Mouse (Mus musculus): ENCODE data around the gene Ier2. TPM values are rescaled to one million over a fixed set of nuclear protein-coding genes. Genes with fewer than 3 reads are reported as not detected.

Gene Ier2
- 80.6 and 81.7 TPM in 2 replicates for polyA plus RNA-seq (2015; fragmentation: Nextera tagmentation; extraction: Ambion mirVana)

DNA sequence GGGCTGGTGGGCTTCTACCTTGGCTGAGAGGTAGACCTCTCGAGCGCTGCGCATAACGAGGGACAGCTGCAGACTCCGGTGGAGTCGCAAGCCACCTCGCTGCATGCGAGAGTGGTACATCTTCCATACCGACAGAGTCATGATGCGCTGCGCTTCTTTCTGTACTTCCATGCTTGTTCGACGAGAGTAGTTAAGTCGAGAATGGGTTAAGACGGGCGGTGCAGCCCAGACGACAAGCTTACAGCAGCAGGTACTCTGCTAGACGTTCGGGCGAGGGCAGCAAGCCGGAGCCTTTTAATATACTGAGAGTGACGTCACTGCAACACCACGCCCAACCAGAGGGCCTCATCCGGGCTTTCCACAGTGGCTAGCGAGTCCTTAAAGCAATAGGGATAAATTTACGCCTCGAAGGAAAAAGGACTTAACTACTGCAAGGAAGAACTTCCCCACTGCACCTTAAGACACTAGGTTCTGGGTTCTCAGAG lies at the start of gene Ier2:
Gene Ier2, minus strand, starts transcription at position 272 of the 485 bp plus-strand sequence.
- Histone ChIP-seq H3K27ac (peak within 1 kb of the TSS; percentile 96), H3K27me3 (no peaks in the 10 kb centered on the region), H3K9me3 (no peaks in the 10 kb centered on the region), H3K4me2 (peak within 1 kb of the TSS; percentile 72), H3K9ac (peak within 1 kb of the TSS; percentile 87), H3K36me3 (peaks cover 5% of the 10 kb centered on the region; the same call in 1 of the 2 replicates), H3K4me1 (peaks cover 41% of the 10 kb centered on the region), H3K4me3 (peak within 1 kb of the TSS; percentile 88)
- under 1% methylated on average over 27 of the region's 27 CpGs for WGBS
- ATAC-seq (ENCODE audit: insufficient number of reproducible peaks, low FRiP score, low TSS enrichment, low read depth): peak; percentile 82

- ATAC-seq (ENCODE audit: insufficient number of reproducible peaks, low FRiP score, low TSS enrichment, low read depth): peak; percentile 90
- peak overlapping the region; percentile 97 for H3K27ac ChIP-seq
- peaks cover 12% of the 10 kb centered on the region for H3K27me3 ChIP-seq
- peak overlapping the region; percentile 30 for H3K4me2 ChIP-seq
- H3K4me3 ChIP-seq: no peak overlapping the region
- 10% methylated on average over 11 of the region's 11 CpGs for WGBS
- H3K4me1 ChIP-seq: peaks cover 86% of the 10 kb centered on the region
- no peaks in the 10 kb centered on the region for H3K9me3 ChIP-seq
- no peak overlapping the region for H3K9ac ChIP-seq
- H3K36me3 ChIP-seq: peaks cover 42% of the 10 kb centered on the region
These were observed 49.5 kb upstream of the Ier2 start for GRCm38 (mm10) chr8:84711933-84712758.

DNA sequence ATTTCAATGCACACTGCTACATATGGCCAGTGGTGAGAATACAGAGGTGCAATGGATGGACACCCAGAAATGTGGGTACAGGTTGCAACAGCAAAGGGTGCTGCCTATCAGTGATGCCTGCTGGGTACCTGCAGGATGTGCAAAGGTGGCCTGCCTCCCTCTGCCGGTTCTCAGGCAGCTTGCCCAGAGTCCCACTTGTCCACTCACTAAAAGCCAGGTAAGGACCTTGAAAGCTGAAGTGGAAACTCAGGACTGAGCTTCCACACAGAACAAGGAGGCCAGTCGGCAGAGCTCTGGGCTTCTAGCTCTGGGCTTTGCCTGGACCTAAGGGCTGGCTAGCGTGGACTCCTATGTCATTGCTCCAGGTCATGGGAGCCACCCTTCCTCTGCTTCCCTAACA lies 48.7 kb upstream of the Ier2 start:
- no peak for ATAC-seq (ENCODE audit: insufficient number of reproducible peaks, low FRiP score, low TSS enrichment, low read depth)
- peak overlapping the region; percentile 97 for H3K27ac ChIP-seq
- H3K9me3 ChIP-seq: no peaks in the 10 kb centered on the region
- 34% methylated on average over 3 of the region's 3 CpGs for WGBS
- no peak overlapping the region for H3K4me3 ChIP-seq
- peaks cover 37% of the 10 kb centered on the region for H3K36me3 ChIP-seq
- no peak overlapping the region for H3K9ac ChIP-seq
- peaks cover 19% of the 10 kb centered on the region for H3K27me3 ChIP-seq
- H3K4me2 ChIP-seq: no peak overlapping the region
- H3K4me1 ChIP-seq: peaks cover 87% of the 10 kb centered on the region

DNA sequence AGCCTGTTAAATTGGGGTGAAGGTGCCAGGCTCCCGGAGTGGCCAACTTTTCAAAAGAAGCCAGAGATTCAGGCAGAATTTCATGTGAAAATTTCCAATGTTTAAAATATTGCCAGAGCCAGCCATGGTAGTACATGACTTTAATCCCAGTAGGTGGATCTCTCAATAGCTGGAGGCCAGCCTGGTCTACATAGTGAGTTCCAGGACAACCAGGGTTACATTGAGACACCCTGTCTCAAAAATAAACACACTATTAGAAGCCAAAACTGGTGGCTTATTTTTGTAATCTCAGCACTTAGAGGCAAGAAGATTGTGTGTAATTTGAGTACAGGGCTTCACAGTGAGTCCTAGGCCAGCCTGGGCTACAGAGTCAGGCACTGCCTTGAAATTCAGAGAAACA lies 47.3 kb upstream of the Ier2 start:
- peaks cover 88% of the 10 kb centered on the region for H3K4me1 ChIP-seq
- peak overlapping the region; percentile 22 for H3K27ac ChIP-seq
- 86% methylated on average over 1 of the region's 1 CpGs for WGBS
- H3K36me3 ChIP-seq: peaks cover 29% of the 10 kb centered on the region
- peaks cover 19% of the 10 kb centered on the region for H3K27me3 ChIP-seq
- H3K9ac ChIP-seq: no peak overlapping the region
- ATAC-seq (ENCODE audit: insufficient number of reproducible peaks, low FRiP score, low TSS enrichment, low read depth): no peak
- no peak overlapping the region for H3K4me3 ChIP-seq
- H3K4me2 ChIP-seq: no peak overlapping the region
- no peaks in the 10 kb centered on the region for H3K9me3 ChIP-seq

DNA sequence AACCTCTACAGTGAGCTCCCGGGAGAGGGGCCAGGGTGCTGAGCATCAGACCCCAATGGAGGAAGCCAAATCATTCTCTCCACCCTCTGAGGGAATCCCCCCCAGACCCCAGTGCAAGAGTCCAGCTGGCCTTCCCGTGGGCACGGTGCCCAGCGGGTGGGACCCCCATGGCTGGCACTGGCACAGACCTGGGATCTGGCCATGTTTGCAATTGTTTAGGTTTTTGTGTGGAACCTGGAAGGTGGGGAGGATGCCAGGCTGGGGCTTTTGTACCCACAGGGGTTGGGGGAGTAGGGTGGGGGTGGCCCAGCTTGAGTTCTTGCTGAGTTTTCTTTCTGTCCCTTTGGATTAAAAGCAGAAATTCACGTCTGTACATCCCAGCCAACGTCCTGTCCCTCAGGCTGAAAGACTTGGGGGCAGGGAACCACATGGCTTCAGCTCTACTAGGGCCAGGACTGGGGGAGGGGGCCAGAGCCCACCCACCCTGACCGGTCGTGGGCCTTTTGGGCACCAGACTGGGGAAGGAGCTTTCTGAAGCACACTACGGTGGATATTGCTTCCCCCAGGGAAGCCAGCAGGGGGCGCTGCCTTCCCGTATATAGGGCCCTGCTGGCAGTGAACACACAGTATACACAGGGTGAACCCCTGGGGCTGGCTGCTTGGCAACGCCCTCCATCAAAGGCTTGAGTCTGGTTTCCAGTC lies 46.3 kb upstream of the Ier2 start:
- peaks cover 31% of the 10 kb centered on the region for H3K36me3 ChIP-seq
- H3K27me3 ChIP-seq: peaks cover 24% of the 10 kb centered on the region
- ATAC-seq (ENCODE audit: insufficient number of reproducible peaks, low FRiP score, low TSS enrichment, low read depth): 0 out of 2 replicates have a peak, but pooled peaks have one; percentile 20
- H3K4me1 ChIP-seq: peaks cover 86% of the 10 kb centered on the region
- H3K9me3 ChIP-seq: no peaks in the 10 kb centered on the region
- H3K4me2 ChIP-seq: no peak overlapping the region
- H3K9ac ChIP-seq: no peak overlapping the region
- H3K27ac ChIP-seq: peak overlapping the region; percentile 22
- no peak overlapping the region for H3K4me3 ChIP-seq
- WGBS: 21% methylated on average over 12 of the region's 12 CpGs

GRCm38 (mm10) chr8:84708071-84708541 lies 45.5 kb upstream of the Ier2 start:
- Histone ChIP-seq H3K9ac (no peak overlapping the region), H3K27ac (peak overlapping the region; percentile 12; the same call in 1 of the 2 replicates), H3K27me3 (peaks cover 32% of the 10 kb centered on the region), H3K9me3 (no peaks in the 10 kb centered on the region), H3K4me2 (peak overlapping the region; percentile 15; the same call in 1 of the 2 replicates), H3K4me1 (peaks cover 81% of the 10 kb centered on the region), H3K4me3 (no peak overlapping the region), H3K36me3 (peaks cover 29% of the 10 kb centered on the region)
- 38% methylated on average over 15 of the region's 15 CpGs for WGBS
- no peak for ATAC-seq (ENCODE audit: insufficient number of reproducible peaks, low FRiP score, low TSS enrichment, low read depth)

GRCm38 (mm10) chr8:84707267-84707883 lies 44.7 kb upstream of the Ier2 start:
- WGBS: 24% methylated on average over 22 of the region's 22 CpGs
- peak overlapping the region; percentile 12; the same call in 1 of the 2 replicates for H3K27ac ChIP-seq
- peaks cover 39% of the 10 kb centered on the region for H3K27me3 ChIP-seq
- peak overlapping the region; percentile 8; the same call in 1 of the 2 replicates for H3K4me2 ChIP-seq
- H3K4me1 ChIP-seq: peaks cover 79% of the 10 kb centered on the region
- H3K4me3 ChIP-seq: peak overlapping the region; percentile 9; the same call in 1 of the 2 replicates
- ATAC-seq (ENCODE audit: insufficient number of reproducible peaks, low FRiP score, low TSS enrichment, low read depth): no peak
- H3K9ac ChIP-seq: no peak overlapping the region
- no peaks in the 10 kb centered on the region for H3K9me3 ChIP-seq
- peaks cover 29% of the 10 kb centered on the region for H3K36me3 ChIP-seq

DNA sequence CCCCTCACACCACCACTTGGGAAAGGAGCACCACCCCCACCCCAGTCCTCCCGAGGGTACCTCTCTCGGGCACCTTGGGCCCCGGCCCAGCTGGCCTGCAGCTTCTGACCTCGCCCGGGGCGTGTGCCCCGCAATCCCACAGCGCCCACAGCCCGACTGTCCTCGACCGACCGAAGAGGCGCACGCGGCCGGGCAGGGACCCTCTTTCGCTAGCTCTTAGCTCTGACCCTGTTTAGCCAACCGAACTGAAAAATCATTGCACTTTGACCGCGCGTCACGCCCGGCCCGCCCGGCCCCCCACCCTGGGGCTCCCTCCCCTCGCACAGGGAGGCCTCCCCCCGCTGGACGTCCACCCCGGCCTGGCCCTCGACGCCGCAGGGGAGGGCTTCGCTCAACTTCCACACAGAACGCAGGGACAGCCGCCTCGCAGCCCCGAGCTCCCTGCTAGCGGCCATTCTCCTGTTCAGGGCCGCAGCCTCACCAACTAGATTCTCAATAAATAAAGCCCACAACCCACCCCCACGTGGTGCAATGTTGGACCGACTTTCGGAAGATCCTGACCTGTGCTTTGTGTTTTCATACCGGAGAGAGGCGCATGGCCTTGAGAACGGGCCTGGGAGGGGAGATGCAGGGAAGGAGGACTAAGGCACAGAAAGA lies 44.1 kb upstream of the Ier2 start:
- WGBS: 27% methylated on average over 42 of the region's 45 CpGs
- Histone ChIP-seq H3K9ac (no peak overlapping the region), H3K4me3 (peak overlapping the region; percentile 9; the same call in 1 of the 2 replicates), H3K9me3 (no peaks in the 10 kb centered on the region), H3K36me3 (peaks cover 29% of the 10 kb centered on the region), H3K27ac (peak overlapping the region; percentile 33; the same call in 1 of the 2 replicates), H3K4me1 (peaks cover 77% of the 10 kb centered on the region), H3K4me2 (0 out of 2 replicates have a peak overlapping the region, but pooled peaks have one; percentile 8), H3K27me3 (peaks cover 40% of the 10 kb centered on the region)
- ATAC-seq (ENCODE audit: insufficient number of reproducible peaks, low FRiP score, low TSS enrichment, low read depth): no peak

- no peak for ATAC-seq (ENCODE audit: insufficient number of reproducible peaks, low FRiP score, low TSS enrichment, low read depth)
- Histone ChIP-seq H3K27me3 (peaks cover 40% of the 10 kb centered on the region), H3K9ac (no peak overlapping the region), H3K4me1 (peaks cover 76% of the 10 kb centered on the region), H3K27ac (no peak overlapping the region), H3K9me3 (no peaks in the 10 kb centered on the region), H3K36me3 (peaks cover 21% of the 10 kb centered on the region), H3K4me2 (no peak overlapping the region), H3K4me3 (peak overlapping the region; percentile 13; the same call in 1 of the 2 replicates)
- 35% methylated on average over 12 of the region's 12 CpGs for WGBS
These were observed 43.3 kb upstream of the Ier2 start for GRCm38 (mm10) chr8:84705960-84706359.

DNA sequence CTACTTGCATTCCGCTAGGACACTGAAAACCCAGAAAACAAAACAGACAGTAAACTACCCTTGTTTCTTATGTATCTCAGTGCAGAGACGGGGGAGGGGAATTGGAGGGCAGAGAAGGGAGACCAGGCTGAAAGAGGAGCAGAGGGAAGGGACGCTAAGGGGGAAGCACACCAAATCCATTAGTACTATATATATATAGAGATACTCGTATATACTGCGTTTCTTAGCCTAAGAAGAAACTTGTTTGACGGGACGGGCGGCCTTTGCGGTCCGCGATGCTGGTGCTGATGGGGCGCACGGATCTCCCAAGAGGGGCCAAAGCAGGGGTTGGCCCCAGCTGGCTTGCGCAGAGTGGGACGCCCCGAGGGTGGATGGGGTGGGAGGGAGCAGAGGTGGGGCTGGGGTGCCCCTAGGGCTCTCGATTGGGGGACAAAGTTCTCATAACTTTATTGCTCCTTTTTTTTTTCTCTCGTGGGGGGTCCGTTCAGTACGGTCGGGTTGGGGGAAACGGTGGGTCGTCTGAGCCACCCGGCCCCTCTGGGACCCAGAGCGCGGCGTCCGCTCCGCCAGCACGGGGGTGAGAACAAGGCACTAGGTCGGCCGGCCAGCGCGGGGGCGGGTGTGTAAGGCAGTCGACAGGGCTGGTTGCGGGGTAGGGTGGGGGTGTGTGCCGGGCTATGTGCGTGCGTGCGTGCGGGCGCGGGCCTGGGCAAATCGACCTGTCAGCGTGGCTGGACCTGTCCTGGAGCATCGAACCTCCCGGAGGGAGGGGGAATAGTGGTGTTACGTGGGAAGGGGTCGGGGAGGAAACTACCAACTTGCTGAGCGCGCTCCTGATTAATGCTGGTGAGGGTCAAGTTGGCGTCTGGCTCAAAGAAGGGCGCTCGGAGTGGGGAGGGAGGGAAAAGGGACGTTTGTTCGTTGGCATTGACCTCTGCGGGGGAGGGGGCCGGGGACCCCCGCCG lies 42.5 kb upstream of the Ier2 start:
- no peak for ATAC-seq (ENCODE audit: insufficient number of reproducible peaks, low FRiP score, low TSS enrichment, low read depth)
- Histone ChIP-seq H3K4me2 (peak overlapping the region; percentile 37), H3K36me3 (peaks cover 17% of the 10 kb centered on the region), H3K27ac (0 out of 2 replicates have a peak overlapping the region, but pooled peaks have one; percentile 27), H3K4me1 (peaks cover 76% of the 10 kb centered on the region), H3K9ac (no peak overlapping the region), H3K4me3 (peak overlapping the region; percentile 13), H3K9me3 (no peaks in the 10 kb centered on the region), H3K27me3 (peaks cover 40% of the 10 kb centered on the region)
- WGBS: 20% methylated on average over 53 of the region's 61 CpGs
